Mouse (Mus musculus) embryonic fibroblast, embryonic 13.5 days (primary cell): ENCODE results near the gene Stab1. TPM values are rescaled to one million over a fixed set of nuclear protein-coding genes. Genes with fewer than 3 reads are reported as not detected.

ENCODE experiments used
- H3K27ac ChIP-seq: 2 replicates; pipeline ENCODE4 v1.5.1; 2012; ENCODE audit warnings: low read length, control low read depth, inconsistent platforms; ENCODE audit not compliant: insufficient read depth
- H3K4me1 ChIP-seq: 2 replicates; pipeline ENCODE4 v1.6.1; 2011; ENCODE audit warnings: low read length; ENCODE audit not compliant: control insufficient read depth, insufficient read depth
- H3K4me3 ChIP-seq: 2 replicates; pipeline ENCODE4 v1.5.1; 2011; ENCODE audit warnings: mild to moderate bottlenecking, control low read depth, low read length; ENCODE audit not compliant: insufficient read depth
- CTCF ChIP-seq: IDR thresholded peaks from 2 replicates; pipeline ENCODE4 v1.5.1; 2011; ENCODE audit warnings: mild to moderate bottlenecking, control low read depth, low read length, moderate library complexity, borderline replicate concordance; ENCODE audit not compliant: insufficient read depth
- POLR2A ChIP-seq: IDR thresholded peaks from 2 replicates; pipeline ENCODE4 v1.6.1; 2011; ENCODE audit warnings: low read depth, mild to moderate bottlenecking, control low read depth, low read length, moderate library complexity
- polyA plus RNA-seq: library from polyadenylated mRNA; stranded (reverse); fragments of >200 nt; gene quantifications from 2 replicates; pipeline ENCODE4 v1.2.4, GENCODE M21; 2011; ENCODE audit warnings: low read depth; ENCODE audit not compliant: missing spikeins, insufficient read length

Gene Stab1
- polyA plus RNA-seq, 1 experiment = 7.3 TPM

DNA sequence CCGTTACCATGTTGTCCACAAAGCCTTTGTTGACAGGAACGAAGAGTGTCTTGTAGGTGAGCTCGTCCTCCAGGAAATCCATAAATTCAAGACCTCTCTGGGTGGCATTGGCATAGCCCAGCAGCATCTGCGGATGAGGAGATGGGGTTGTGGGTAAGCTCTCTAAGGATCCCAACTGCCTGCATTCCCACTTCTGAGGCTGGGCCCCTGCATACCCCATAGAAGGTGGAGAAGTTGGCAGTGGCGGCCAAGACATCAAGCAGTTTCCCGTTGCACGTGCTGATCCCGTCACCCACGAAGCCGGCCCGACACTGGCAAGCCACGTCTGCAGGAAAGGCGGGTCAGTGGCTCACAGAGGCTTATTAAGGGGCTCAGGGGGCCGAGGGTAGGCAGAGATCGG lies 28.3 kb downstream of the Stab1 start:
- H3K27ac ChIP-seq = no peak overlapping the region
- no peaks in the 10 kb centered on the region for H3K4me1 ChIP-seq
- TF ChIP-seq POLR2A = no peak
- H3K4me3 ChIP-seq = no peak overlapping the region

DNA sequence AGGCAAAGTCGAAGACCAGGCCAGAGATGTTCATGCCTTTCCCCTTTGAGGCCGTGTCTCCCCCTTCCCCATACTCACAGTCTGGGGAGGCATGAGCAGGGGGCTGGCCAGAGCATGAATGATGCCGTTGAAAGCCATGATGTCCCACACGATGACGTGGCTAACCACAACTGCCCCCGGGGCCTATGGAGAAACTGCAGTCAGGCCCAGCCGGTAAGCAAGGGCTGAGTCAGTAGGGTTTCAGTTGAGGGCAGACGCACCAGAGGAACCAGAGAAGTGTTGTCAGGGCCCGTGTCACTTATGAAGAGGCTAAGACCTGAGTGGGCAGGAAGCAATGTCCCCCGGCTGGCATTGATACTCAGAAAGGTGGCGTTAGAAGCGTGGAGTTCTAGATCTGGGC lies 28.8 kb downstream of the Stab1 start:
- Histone ChIP-seq H3K4me3 (no peak overlapping the region), H3K27ac (no peak overlapping the region)
- TF ChIP-seq CTCF (no peak), POLR2A (no peak)

DNA sequence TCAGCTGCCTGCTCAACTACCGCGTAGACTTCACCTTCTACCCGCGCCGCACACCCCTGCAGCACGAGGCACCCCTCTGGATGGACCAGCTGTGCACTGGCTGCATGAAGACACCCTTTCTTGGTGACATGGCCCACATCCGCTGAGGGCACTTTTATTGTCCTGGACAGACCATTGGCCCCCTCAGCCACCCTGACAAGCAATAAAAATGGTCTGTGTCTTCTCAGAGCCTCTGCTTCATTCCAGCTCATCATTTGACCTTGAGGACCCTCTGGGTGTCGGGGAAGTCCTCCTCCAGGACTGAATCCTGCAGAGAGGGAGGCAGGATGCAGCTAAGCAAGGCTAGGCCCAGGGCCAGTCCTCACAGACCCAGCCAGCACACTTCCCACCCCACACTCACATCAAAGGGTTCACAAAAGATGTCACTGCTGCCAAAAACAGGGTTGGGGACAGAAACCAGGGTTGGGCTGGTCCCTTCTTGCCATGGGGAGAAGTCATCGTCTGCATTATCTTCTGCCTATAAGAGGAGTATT lies 29.5 kb downstream of the Stab1 start:
- Histone ChIP-seq H3K27ac (no peak overlapping the region), H3K4me1 (no peaks in the 10 kb centered on the region), H3K4me3 (no peak overlapping the region)
- no peak for TF ChIP-seq POLR2A
- TF ChIP-seq CTCF = no peak

More for the DNA sequence above, 28.8 kb downstream of the Stab1 start:
- no peaks in the 10 kb centered on the region for H3K4me1 ChIP-seq

DNA sequence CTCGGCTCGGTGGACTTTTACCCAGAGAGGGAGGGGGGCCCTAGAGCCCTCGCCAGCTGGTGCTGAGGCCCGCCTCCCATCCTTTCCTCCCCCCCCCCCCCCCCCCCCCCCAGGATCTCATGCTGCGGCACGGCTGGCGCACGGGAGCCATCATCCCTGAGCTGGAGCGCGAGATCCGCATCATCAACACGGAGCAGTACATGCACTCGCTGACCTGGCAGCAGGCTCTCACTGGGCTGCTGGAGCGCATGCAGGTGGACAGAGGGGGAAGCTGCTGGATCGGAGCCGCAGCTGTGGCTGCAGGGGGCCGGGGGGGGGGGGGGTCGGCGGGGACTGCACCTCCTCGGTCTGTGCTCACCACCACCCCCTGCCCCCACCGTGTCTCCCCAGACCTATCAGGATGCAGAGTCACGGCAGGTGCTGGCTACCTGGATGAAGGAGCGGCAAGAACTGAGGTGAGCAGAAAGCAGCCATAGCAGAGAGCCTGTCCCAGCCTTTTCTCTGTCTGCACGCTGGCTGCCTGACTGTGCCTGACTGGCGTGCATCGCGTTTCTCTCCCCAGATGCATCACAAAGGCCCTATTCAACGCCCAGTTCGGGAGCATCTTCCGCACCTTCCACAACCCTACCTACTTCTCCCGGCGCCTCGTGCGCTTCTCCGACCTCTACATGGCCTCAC lies 30.1 kb downstream of the Stab1 start:
- no peak overlapping the region for H3K4me3 ChIP-seq
- TF ChIP-seq CTCF (no peak), POLR2A (no peak)
- H3K4me1 ChIP-seq = no peaks in the 10 kb centered on the region; the same call in 1 of the 2 replicates
- H3K27ac ChIP-seq = no peak overlapping the region

GRCm38 (mm10) chr14:31137791-31138190 lies 30.6 kb downstream of the Stab1 start:
- H3K4me3 ChIP-seq = no peak overlapping the region
- TF ChIP-seq CTCF (no peak), POLR2A (no peak)
- no peaks in the 10 kb centered on the region; the same call in 1 of the 2 replicates for H3K4me1 ChIP-seq
- H3K27ac ChIP-seq = no peak overlapping the region

GRCm38 (mm10) chr14:31137281-31137595 lies 31.2 kb downstream of the Stab1 start:
- Histone ChIP-seq H3K27ac (no peak overlapping the region), H3K4me3 (no peak overlapping the region), H3K4me1 (no peaks in the 10 kb centered on the region; the same call in 1 of the 2 replicates)
- TF ChIP-seq POLR2A (no peak), CTCF (no peak)

DNA sequence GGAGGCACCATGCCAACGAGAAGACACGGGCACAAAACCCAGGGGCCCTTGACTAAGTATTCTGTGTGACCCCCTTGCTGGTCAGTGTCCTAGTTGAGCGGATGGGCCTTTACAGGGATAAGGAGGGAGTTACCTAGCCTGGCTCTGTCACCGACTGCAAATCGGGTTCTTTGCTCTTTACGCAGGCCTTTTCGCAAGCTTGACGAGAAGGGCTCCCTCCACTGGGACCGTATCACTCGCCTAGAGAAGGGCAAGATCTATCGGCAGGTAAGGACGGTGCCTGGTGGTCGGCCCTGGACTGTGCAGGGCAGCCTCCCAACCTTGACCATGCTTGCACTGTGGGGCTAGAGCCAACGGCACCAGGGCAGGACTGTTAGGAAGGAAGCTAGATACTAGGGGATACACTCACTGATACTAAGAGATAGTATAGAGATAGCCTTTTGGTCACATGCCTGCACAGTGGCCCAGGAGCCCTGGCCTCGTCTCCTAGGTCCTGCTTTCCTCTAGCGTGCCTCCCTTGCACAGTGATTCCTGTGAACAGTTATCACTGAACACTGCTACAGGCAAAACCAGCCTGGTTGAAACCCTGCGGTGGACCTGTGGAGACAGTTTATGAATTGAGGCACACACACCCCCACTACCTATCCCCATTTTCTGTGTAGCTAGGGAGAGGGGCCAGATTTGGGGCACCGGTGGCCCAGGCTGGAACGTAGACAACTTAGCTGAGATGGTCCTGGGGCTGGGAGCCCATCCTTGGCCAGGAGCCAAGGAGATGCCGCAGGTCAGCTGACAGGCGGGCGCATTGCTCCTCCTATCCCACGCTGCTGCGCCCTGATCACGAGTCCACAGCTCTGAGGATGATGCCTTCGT lies 31.8 kb downstream of the Stab1 start:
- Histone ChIP-seq H3K27ac (no peak overlapping the region), H3K4me1 (no peaks in the 10 kb centered on the region; the same call in 1 of the 2 replicates), H3K4me3 (no peak overlapping the region)
- TF ChIP-seq POLR2A (no peak), CTCF (no peak)

DNA sequence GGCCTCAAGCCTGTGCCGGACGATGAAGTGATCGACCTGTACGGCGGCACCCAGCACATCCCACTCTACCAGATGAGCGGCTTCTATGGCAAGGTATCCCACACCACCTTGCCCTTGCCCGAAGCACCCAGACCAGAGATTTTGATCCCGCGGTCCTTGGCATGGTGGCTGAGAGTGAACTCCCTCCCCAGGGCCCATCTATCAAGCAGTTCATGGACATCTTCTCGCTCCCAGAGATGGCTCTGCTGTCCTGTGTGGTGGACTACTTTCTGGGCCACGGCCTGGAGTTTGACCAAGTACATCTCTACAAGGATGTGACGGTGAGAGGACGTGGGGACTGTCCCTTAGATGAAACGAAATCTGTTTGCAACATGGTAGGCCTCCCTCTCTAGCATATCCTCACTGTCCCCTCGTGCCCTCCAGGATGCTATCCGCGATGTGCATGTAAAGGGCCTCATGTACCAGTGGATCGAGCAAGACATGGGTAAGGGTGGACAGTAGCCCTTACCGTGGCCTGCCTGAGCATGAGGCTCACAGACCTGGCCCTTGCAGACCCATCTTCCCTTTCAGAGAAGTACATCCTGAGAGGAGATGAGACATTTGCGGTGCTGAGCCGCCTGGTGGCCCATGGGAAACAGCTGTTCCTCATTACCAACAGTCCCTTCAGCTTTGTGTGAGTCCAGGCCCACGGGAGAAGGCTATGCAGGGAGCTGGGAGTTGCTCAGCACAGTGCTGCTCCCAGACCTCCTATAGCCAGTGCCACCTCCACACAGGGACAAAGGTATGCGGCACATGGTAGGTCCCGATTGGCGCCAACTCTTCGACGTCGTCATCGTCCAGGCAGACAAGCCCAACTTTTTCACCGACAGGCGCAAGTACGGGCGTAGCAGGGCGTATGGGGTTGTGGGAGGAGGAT lies 32.7 kb downstream of the Stab1 start:
- no peak overlapping the region for H3K4me3 ChIP-seq
- no peak overlapping the region for H3K27ac ChIP-seq
- TF ChIP-seq POLR2A (no peak), CTCF (no peak)
- H3K4me1 ChIP-seq = no peaks in the 10 kb centered on the region; the same call in 1 of the 2 replicates

- H3K27ac ChIP-seq = no peak overlapping the region
- H3K4me1 ChIP-seq = no peaks in the 10 kb centered on the region; the same call in 1 of the 2 replicates
- no peak overlapping the region for H3K4me3 ChIP-seq
- TF ChIP-seq POLR2A (no peak), CTCF (no peak)
These were observed 34.1 kb downstream of the Stab1 start for GRCm38 (mm10) chr14:31134015-31135000.
